Mouse (Mus musculus) naive thymus-derived CD4-positive, alpha-beta T cell, adult 2 months (primary cell): Measurements from ENCODE around the gene Rbm28.
"Not testable (repeated sequence)": the region's sequence is repeated elsewhere in the genome, so short reads cannot be mapped to it uniquely, and the experiment has no call there.

Source experiments
- DNase-seq: peaks from one replicate; pipeline ENCODE4 v3.0.0-alpha.2; 2011; ENCODE audit warnings: low read depth

Rbm28 gene

GRCm38 (mm10) chr6:29193961-29194750, 29.4 kb upstream of the Rbm28 start:
- DNase-seq = no peak

- DNase-seq = no peak
Measured at GRCm38 (mm10) chr6:29187936-29188335, 23.1 kb upstream of the Rbm28 start.

- DNase-seq = no peak
Measured at GRCm38 (mm10) chr6:29179843-29180242, 15.0 kb upstream of the Rbm28 start.

GRCm38 (mm10) chr6:29178888-29179658, 14.3 kb upstream of the Rbm28 start, which contains the start of gene Prrt4:
TSS of gene Prrt4 (minus strand) at chr6:29179584.
- no peak for DNase-seq

- no peak for DNase-seq
Measured at GRCm38 (mm10) chr6:29177901-29178879, 13.4 kb upstream of the Rbm28 start.

- DNase-seq = no peak
Measured at GRCm38 (mm10) chr6:29175113-29175512, 10.3 kb upstream of the Rbm28 start.

GRCm38 (mm10) chr6:29174368-29174767, 9.6 kb upstream of the Rbm28 start:
- no peak for DNase-seq

GRCm38 (mm10) chr6:29170952-29171388, 6.2 kb upstream of the Rbm28 start:
- peak; percentile 82 for DNase-seq

GRCm38 (mm10) chr6:29170063-29170921, 5.5 kb upstream of the Rbm28 start:
- peak; percentile 87 for DNase-seq

GRCm38 (mm10) chr6:29169675-29170062, 4.9 kb upstream of the Rbm28 start:
- no peak for DNase-seq

- DNase-seq = no peak
Measured at GRCm38 (mm10) chr6:29168871-29169270, 4.1 kb upstream of the Rbm28 start.

GRCm38 (mm10) chr6:29166196-29166595, 1.4 kb upstream of the Rbm28 start:
- DNase-seq = peak; percentile 78

GRCm38 (mm10) chr6:29161291-29161690, 3.5 kb downstream of the Rbm28 start:
- not testable (repeated sequence) for DNase-seq

- no peak for DNase-seq
Measured at GRCm38 (mm10) chr6:29160786-29161185, 4.0 kb downstream of the Rbm28 start.

- no peak for DNase-seq
Measured at GRCm38 (mm10) chr6:29156326-29156725, 8.5 kb downstream of the Rbm28 start.

GRCm38 (mm10) chr6:29150001-29150400, 14.8 kb downstream of the Rbm28 start:
- DNase-seq = no peak

- no peak for DNase-seq
Measured at GRCm38 (mm10) chr6:29147407-29148010, 17.3 kb downstream of the Rbm28 start.

- DNase-seq = no peak
Measured at GRCm38 (mm10) chr6:29146641-29147040, 18.2 kb downstream of the Rbm28 start.

- DNase-seq = no peak
Measured at GRCm38 (mm10) chr6:29145456-29146307, 19.1 kb downstream of the Rbm28 start.

- no peak for DNase-seq
Measured at GRCm38 (mm10) chr6:29144971-29145370, 19.8 kb downstream of the Rbm28 start.
